Mouse (Mus musculus) lung, adult 2 months (tissue): Measurements from ENCODE around the gene Lect2.

Source experiments
- CTCF ChIP-seq: fragments of 200-500 bp; IDR thresholded peaks from 2 replicates; pipeline ENCODE4 v1.5.1; 2011; ENCODE audit warnings: mild to moderate bottlenecking, low read length, control low read depth; ENCODE audit not compliant: insufficient read depth
- POLR2A ChIP-seq: fragments of 200-500 bp; IDR thresholded peaks from 2 replicates; pipeline ENCODE4 v1.6.1; 2011; ENCODE audit warnings: low read depth, mild to moderate bottlenecking, control low read depth, low read length, borderline replicate concordance; ENCODE audit errors: extremely low read depth

DNA sequence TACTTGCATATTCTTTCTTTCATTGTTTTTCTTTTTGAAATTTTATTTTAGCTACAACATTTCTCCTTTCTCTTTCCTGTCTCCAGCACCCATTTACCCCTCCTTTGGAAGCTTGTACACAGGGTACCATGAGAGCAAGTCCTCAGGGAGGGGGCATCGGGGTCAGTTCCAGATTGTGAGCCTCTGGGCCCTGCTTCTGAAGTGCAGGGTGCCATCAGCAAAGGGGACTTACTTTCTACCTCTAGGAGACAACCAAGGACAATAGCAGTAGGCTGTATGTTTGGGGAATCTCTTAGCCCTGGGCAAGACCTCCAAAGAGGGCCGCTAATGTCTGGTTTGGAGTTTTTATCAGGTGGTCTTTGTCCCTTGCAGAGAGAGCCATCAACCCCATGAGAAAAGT lies 5.6 kb upstream of the Lect2 start:
- TF ChIP-seq CTCF: no peak
- no peak for TF ChIP-seq POLR2A
